Mouse (Mus musculus) cerebellum, adult 2 months (tissue): ENCODE results near the gene Cst10.

Experiments
- CTCF ChIP-seq: fragments of 200-500 bp; IDR thresholded peaks from 2 replicates; pipeline ENCODE4 v1.5.1; 2011; ENCODE audit warnings: low read depth, mild to moderate bottlenecking, control low read depth, low read length, moderate library complexity, borderline replicate concordance; ENCODE audit not compliant: insufficient read depth
- POLR2A ChIP-seq: fragments of 200-500 bp; IDR thresholded peaks from 2 replicates; pipeline ENCODE4 v1.6.1; 2011; ENCODE audit warnings: low read length, control low read depth, borderline replicate concordance; ENCODE audit not compliant: insufficient read depth

DNA sequence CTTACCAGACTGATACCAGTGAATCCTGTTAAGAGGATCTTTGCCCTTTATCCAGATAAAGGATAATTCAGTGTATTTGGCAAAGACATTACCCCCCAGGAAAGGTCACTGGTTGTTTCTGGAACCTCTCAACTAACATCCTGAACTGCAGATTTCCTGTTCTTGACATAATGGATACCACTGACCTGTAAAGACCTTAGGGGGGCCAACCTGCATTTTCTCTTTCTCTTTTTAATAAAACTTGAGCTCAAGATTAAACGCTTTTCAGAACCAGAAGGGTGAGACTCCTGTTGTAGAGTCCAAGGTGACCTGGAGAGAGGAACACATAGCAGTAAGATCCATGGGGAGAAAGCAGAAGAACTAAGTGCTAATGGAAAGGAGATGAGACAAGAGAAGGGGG, at the start of gene Cst10:
- TF ChIP-seq CTCF (no peak), POLR2A (no peak)
